Mouse (Mus musculus) lung, postnatal 0 days (tissue): ENCODE measurements at regions not wholly inside any gene's neighbourhood (a gene's known extent, or its start where the extent isn't known, plus 50 kb on each side); places are given as distances from the start of the nearest gene placed in this dataset.

Experiments
- ATAC-seq: fragments of 200-750 bp; cut with Nextera tagmentation; 2 replicates; pipeline ENCODE4 v1.8.0; 2017; ENCODE audit warnings: moderate library complexity
- DNase-seq: peaks from one replicate; pipeline ENCODE4 v3.0.0-alpha.2; 2016; ENCODE audit warnings: low spot score
- H3K27ac ChIP-seq: fragments of 300-500 bp; sonication (generic); 2 replicates; pipeline ENCODE4 v1.5.1; 2014; ENCODE audit warnings: antibody characterized with exemption, mild to moderate bottlenecking, low read length, mixed read lengths
- H3K27me3 ChIP-seq: fragments of 300-500 bp; sonication (generic); replicated peaks from 2 replicates; pipeline ENCODE4 v1.6.1; 2014; ENCODE audit warnings: low read length, mixed read lengths; ENCODE audit not compliant: insufficient read depth
- H3K36me3 ChIP-seq: fragments of 300-500 bp; sonication (generic); 2 replicates; pipeline ENCODE4 v1.6.1; 2014; ENCODE audit warnings: low read length, mixed read lengths; ENCODE audit not compliant: insufficient read depth
- H3K4me1 ChIP-seq: fragments of 300-500 bp; sonication (generic); 2 replicates; pipeline ENCODE4 v1.6.1; 2014; ENCODE audit warnings: antibody characterized with exemption, low read depth, low read length, mixed read lengths; ENCODE audit not compliant: insufficient read depth
- H3K4me2 ChIP-seq: fragments of 300-500 bp; sonication (generic); replicated peaks from 2 replicates; pipeline ENCODE4 v1.6.1; 2014; ENCODE audit warnings: low read depth, mild to moderate bottlenecking, low read length, moderate library complexity, mixed read lengths
- H3K4me3 ChIP-seq: fragments of 300-500 bp; sonication (generic); 2 replicates; pipeline ENCODE4 v1.5.1; 2014; ENCODE audit warnings: low read depth, low read length
- H3K9ac ChIP-seq: fragments of 300-500 bp; sonication (generic); replicated peaks from 2 replicates; pipeline ENCODE4 v1.6.1; 2014; ENCODE audit warnings: low read depth, mild to moderate bottlenecking
- H3K9me3 ChIP-seq: fragments of 300-500 bp; sonication (generic); 2 replicates; pipeline ENCODE4 v1.6.1; 2016; ENCODE audit warnings: low read length, mixed read lengths
- CTCF ChIP-seq: IDR thresholded peaks from 2 replicates; pipeline ENCODE4 v1.5.1; 2016; ENCODE audit warnings: antibody characterized with exemption, mild to moderate bottlenecking
- EP300 ChIP-seq: IDR thresholded peaks from 2 replicates; pipeline ENCODE4 v1.6.1; 2016; ENCODE audit warnings: antibody characterized with exemption, mild to moderate bottlenecking, control low read depth
- WGBS: fragments of 180-500 bp; shearing (Covaris S2); extraction: QIAGEN DNeasy Blood & Tissue Kit; methylation state at CpG from one replicate; pipeline ENCODE4 v1.1.7; 2014; 5-methylcytosine and 5-hydroxymethylcytosine counted together

- H3K4me3 ChIP-seq, result no peak overlapping the region
- H3K27me3 ChIP-seq, result no peaks in the 10 kb centered on the region
- peak; percentile 23 for DNase-seq
- H3K9ac ChIP-seq, result no peak overlapping the region
- no peak for ATAC-seq
- H3K36me3 ChIP-seq, result no peaks in the 10 kb centered on the region
- no peak overlapping the region for H3K4me2 ChIP-seq
- TF ChIP-seq EP300, result no peak
- TF ChIP-seq CTCF, result no peak
- H3K4me1 ChIP-seq, result no peaks in the 10 kb centered on the region
- WGBS, result 19% methylated on average over 1 of the region's 1 CpGs
- H3K9me3 ChIP-seq, result no peaks in the 10 kb centered on the region
- no peak overlapping the region for H3K27ac ChIP-seq
Observed at GRCm38 (mm10) chrX:72330323-72330722, 55.7 kb upstream of the Gabre start.

GRCm38 (mm10) chrX:72328822-72329221 lies 54.2 kb upstream of the Gabre start:
- Histone ChIP-seq H3K9me3 (no peaks in the 10 kb centered on the region), H3K4me3 (no peak overlapping the region), H3K36me3 (no peaks in the 10 kb centered on the region), H3K9ac (no peak overlapping the region), H3K27me3 (no peaks in the 10 kb centered on the region), H3K4me2 (no peak overlapping the region), H3K4me1 (no peaks in the 10 kb centered on the region), H3K27ac (no peak overlapping the region)
- DNase-seq (no peak), ATAC-seq (no peak)
- TF ChIP-seq EP300 (no peak), CTCF (no peak)
- WGBS, result 67% methylated on average over 2 of the region's 2 CpGs
